Mouse (Mus musculus) stomach, postnatal 0 days (tissue): ENCODE measurements around the gene Cbln1.

Source experiments
- CTCF ChIP-seq: IDR thresholded peaks from 2 replicates; pipeline ENCODE4 v1.5.1; 2016; ENCODE audit warnings: antibody characterized with exemption, low read depth, mild to moderate bottlenecking, moderate library complexity
- EP300 ChIP-seq: optimal IDR thresholded peaks from 2 replicates; pipeline ENCODE3; 2016; ENCODE audit warnings: antibody characterized with exemption

GRCm38 (mm10) chr8:87489841-87490415 is 17.5 kb upstream of the Cbln1 start:
- TF ChIP-seq EP300, result no peak
- no peak for TF ChIP-seq CTCF
